Mouse (Mus musculus) MEL (cell line): ENCODE data around the gene Il17rc.

Experiments used
- CTCF ChIP-seq, 3 experiments: IDR thresholded peaks in 2 of 3; conservative IDR thresholded peaks in 1 of 3; 2 replicates each; pipeline ENCODE4 v1.5.1; 2011 to 2012; ENCODE audit warnings: low read length in 3 of 3, low read depth in 2 of 3, mild to moderate bottlenecking in 2 of 3, improper control_type of control experiment in 1 of 3, inconsistent platforms in 1 of 3, mixed read lengths in 1 of 3, moderate library complexity in 1 of 3; ENCODE audit not compliant: control insufficient read depth in 1 of 3, insufficient read depth in 1 of 3, poor library complexity in 1 of 3, severe bottlenecking in 1 of 3
- EP300 ChIP-seq, 2 experiments: IDR thresholded peaks; 2 replicates each; pipeline ENCODE4 v1.6.1; 2011; ENCODE audit warnings: improper control_type of control experiment in 2 of 2, low read length in 2 of 2, low read depth in 1 of 2, mild to moderate bottlenecking in 1 of 2
- MAFK ChIP-seq: IDR thresholded peaks from 2 replicates; pipeline ENCODE4 v1.6.1; 2011; ENCODE audit warnings: low read depth, mild to moderate bottlenecking, low read length, improper control_type of control experiment, borderline replicate concordance
- TAL1 ChIP-seq: IDR thresholded peaks from 2 replicates; pipeline ENCODE4 v1.6.1; 2012; ENCODE audit warnings: mild to moderate bottlenecking, inconsistent platforms, low read length, moderate library complexity, mixed read lengths
- ZKSCAN1 ChIP-seq: IDR thresholded peaks from 2 replicates; pipeline ENCODE4 v1.6.1; 2012; ENCODE audit warnings: low read depth, mild to moderate bottlenecking, inconsistent platforms, low read length, improper control_type of control experiment, moderate library complexity

DNA sequence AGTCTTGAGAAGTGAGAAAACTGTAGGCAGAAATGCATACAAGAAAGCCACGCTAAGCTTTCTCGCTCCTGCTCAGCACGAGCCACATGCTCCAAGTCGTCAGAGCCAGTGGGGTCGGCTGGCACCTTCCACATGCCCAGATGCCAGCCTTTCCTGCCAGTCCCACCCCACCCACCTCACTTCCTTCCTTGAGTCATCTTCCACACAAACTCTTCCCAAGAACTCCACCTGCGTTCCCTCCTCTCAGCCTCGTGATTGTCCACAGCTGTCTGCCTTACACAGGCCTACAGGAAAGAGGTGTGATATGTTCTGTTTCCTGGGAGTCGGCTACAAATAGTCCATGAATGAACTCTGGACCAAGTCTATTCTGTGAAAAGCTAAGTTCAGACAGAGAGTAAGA lies 52.2 kb downstream of the Il17rc start:
- TF ChIP-seq EP300 (IDR thresholded peaks at IDR 0.05; ENCODE audit: low read depth in 1 of 2, low read length in 2 of 2) (no peak), ZKSCAN1 (no peak), TAL1 (no peak), CTCF (IDR thresholded peaks at IDR 0.05 in 2 of 3, conservative IDR thresholded peaks at IDR 0.05 in 1 of 3; ENCODE audit: control insufficient read depth in 1 of 3, insufficient read depth in 1 of 3, low read depth in 2 of 3, low read length in 3 of 3, poor library complexity in 1 of 3, severe bottlenecking in 1 of 3) (no peak), MAFK (no peak)
